Mouse (Mus musculus): ENCODE measurements around the gene Gm3248. TPM values are rescaled to one million over a fixed set of nuclear protein-coding genes. Genes with fewer than 3 reads are reported as not detected.

The Gm3248 gene
- polyA plus RNA-seq, 1 experiment from 2014 or later = 0.94 TPM

Other genes with a start within 250 kb of the Gm3248 start
- not detected in 2 replicates for gene Gm3373, start 220.2 kb downstream of the Gm3248 start, polyA plus RNA-seq (2015; fragmentation: Nextera tagmentation; extraction: Ambion mirVana)
- 0.66 and 1.3 TPM in 2 replicates for gene Gm3383, start 153.8 kb downstream of the Gm3248 start, polyA plus RNA-seq (2015; fragmentation: Nextera tagmentation; extraction: Ambion mirVana)
- gene Gm3424, start 131.4 kb downstream of the Gm3248 start, polyA plus RNA-seq (2015; fragmentation: Nextera tagmentation; extraction: Ambion mirVana) = not detected in 2 replicates
- gene Gm8237, start 81.4 kb downstream of the Gm3248 start, polyA plus RNA-seq (2015; fragmentation: Nextera tagmentation; extraction: Ambion mirVana) = 0.42 and 0.46 TPM in 2 replicates
- gene Gm3453, start 17.4 kb upstream of the Gm3248 start, polyA plus RNA-seq (2015; fragmentation: Nextera tagmentation; extraction: Ambion mirVana) = not detected in 2 replicates
- not detected in 2 replicates for gene Gm6337, start 96.5 kb upstream of the Gm3248 start, polyA plus RNA-seq (2015; fragmentation: Nextera tagmentation; extraction: Ambion mirVana)
- 1.4 and 2.4 TPM in 2 replicates for gene Gm8206, start 132.2 kb upstream of the Gm3248 start, polyA plus RNA-seq (2015; fragmentation: Nextera tagmentation; extraction: Ambion mirVana)
- gene Gm3468, start 146.9 kb upstream of the Gm3248 start, polyA plus RNA-seq (2015; fragmentation: Nextera tagmentation; extraction: Ambion mirVana) = 1.4 and 1.8 TPM in 2 replicates
- not detected in 2 replicates for gene Gm3476, start 164.1 kb upstream of the Gm3248 start, polyA plus RNA-seq (2015; fragmentation: Nextera tagmentation; extraction: Ambion mirVana)